Mouse (Mus musculus): ENCODE results near the gene Nat8l. TPM values are rescaled to one million over a fixed set of nuclear protein-coding genes. Genes with fewer than 3 reads are reported as not detected.

The Nat8l gene
- polyA plus RNA-seq, 1 experiment from 2014 or later, result 0.29 TPM

DNA sequence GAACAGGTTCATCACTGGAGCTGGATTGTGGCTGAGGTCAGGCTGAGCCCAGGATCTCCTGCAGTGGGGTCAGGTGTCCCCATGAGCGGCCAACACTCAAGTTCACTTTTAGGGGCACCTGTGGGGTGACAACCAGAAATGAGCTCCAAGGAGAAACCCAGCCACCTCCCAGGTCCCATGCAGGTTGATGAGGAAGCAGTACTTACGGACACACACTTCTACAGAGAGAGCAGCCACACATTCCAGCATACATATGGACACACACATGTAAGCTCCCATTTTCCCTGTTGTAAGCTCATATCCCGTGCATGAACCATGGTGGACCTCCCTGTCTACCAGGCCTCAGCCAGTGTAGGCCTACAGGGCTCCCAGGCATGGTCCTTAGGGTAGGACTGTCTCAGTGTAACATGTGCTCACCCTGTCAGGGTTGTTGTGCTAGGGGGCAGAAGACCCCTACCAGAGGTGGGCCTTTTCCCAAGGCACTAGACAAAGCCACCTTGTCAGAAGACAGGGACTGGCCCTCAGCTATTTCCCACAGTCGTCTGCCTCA, 11.7 kb downstream of the Nat8l start:
- H3K4me3 ChIP-seq (replicated peaks), result no peak overlapping the region
- H3K27me3 ChIP-seq (replicated peaks), result no peaks in the 10 kb centered on the region
- 84% methylated on average over 4 of the region's 4 CpGs for WGBS
- H3K4me2 ChIP-seq (replicated peaks), result no peak overlapping the region
- no peaks in the 10 kb centered on the region for H3K4me1 ChIP-seq (replicated peaks)
- H3K36me3 ChIP-seq, result no peaks in the 10 kb centered on the region
- ATAC-seq, result no peak
- H3K27ac ChIP-seq, result no peak overlapping the region
- H3K9me3 ChIP-seq, result no peaks in the 10 kb centered on the region
- H3K9ac ChIP-seq, result no peak overlapping the region

DNA sequence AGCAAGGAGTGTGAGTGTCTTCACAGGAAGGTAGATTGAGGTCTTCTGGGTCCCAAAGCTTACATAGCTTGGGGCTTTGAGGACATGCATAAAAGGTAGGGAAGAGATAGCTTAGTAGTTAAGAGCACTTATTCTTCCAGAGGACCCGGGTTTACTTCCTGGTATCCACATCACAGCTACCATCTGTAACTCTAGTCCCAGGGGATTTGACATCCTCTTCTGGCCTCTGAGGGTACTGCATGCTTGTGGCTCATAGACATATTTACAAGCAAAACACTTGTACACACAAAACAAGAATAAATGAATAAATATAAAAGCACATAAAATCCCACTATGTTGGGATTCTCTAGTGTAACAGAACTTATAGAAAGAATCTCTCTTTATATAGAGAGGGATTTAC, 18.9 kb downstream of the Nat8l start:
- Histone ChIP-seq H3K4me3 (replicated peaks) (no peak overlapping the region), H3K9me3 (no peaks in the 10 kb centered on the region), H3K27ac (no peak overlapping the region), H3K4me1 (replicated peaks) (no peaks in the 10 kb centered on the region), H3K27me3 (replicated peaks) (no peaks in the 10 kb centered on the region), H3K36me3 (no peaks in the 10 kb centered on the region), H3K4me2 (replicated peaks) (no peak overlapping the region), H3K9ac (no peak overlapping the region)
- ATAC-seq, result no peak
- WGBS, result 75% methylated on average over 1 of the region's 1 CpGs

GRCm38 (mm10) chr5:34018968-34019367, 23.2 kb downstream of the Nat8l start:
- ATAC-seq, result no peak
- Histone ChIP-seq H3K4me1 (replicated peaks) (no peaks in the 10 kb centered on the region), H3K36me3 (no peaks in the 10 kb centered on the region), H3K27ac (no peak overlapping the region), H3K9me3 (no peaks in the 10 kb centered on the region), H3K27me3 (replicated peaks) (no peaks in the 10 kb centered on the region), H3K9ac (no peak overlapping the region), H3K4me3 (replicated peaks) (no peak overlapping the region), H3K4me2 (replicated peaks) (no peak overlapping the region)
- 83% methylated on average over 4 of the region's 4 CpGs for WGBS

- no peaks in the 10 kb centered on the region for H3K9me3 ChIP-seq
- no peaks in the 10 kb centered on the region for H3K27me3 ChIP-seq (replicated peaks)
- H3K27ac ChIP-seq, result no peak overlapping the region
- no peak overlapping the region for H3K9ac ChIP-seq
- H3K4me2 ChIP-seq (replicated peaks), result no peak overlapping the region
- no peaks in the 10 kb centered on the region for H3K36me3 ChIP-seq
- WGBS, result 74% methylated on average over 4 of the region's 4 CpGs
- no peaks in the 10 kb centered on the region for H3K4me1 ChIP-seq (replicated peaks)
- no peak for ATAC-seq
- H3K4me3 ChIP-seq (replicated peaks), result no peak overlapping the region
These were observed 34.3 kb downstream of the Nat8l start for GRCm38 (mm10) chr5:34030101-34030500.

DNA sequence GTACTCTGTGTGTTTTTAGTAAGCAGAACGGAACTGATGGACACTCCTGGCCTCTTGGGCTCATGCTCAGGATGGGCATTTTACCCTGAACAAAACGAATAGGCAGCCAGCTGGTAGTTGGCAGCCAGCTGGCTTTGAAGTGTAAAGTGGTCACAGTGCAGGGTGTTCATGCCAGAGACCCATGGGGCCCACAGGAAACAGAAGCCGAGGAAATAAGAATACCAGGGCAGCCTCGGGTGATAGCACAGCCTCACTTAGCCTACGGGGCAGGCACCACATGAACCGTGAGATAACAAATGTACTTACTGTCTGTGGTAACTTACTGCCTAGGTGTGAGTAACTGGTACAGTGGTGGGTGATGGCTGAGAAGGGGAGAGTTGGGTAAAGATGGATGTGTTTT, 35.2 kb downstream of the Nat8l start:
- Histone ChIP-seq H3K36me3 (no peaks in the 10 kb centered on the region), H3K9me3 (no peaks in the 10 kb centered on the region), H3K4me3 (replicated peaks) (no peak overlapping the region), H3K4me2 (replicated peaks) (no peak overlapping the region), H3K4me1 (replicated peaks) (no peaks in the 10 kb centered on the region), H3K9ac (no peak overlapping the region), H3K27me3 (replicated peaks) (no peaks in the 10 kb centered on the region), H3K27ac (no peak overlapping the region)
- no peak for ATAC-seq
- 75% methylated on average over 6 of the region's 6 CpGs for WGBS

GRCm38 (mm10) chr5:34032520-34032919, 36.7 kb downstream of the Nat8l start:
- H3K4me1 ChIP-seq (replicated peaks), result no peaks in the 10 kb centered on the region
- H3K9me3 ChIP-seq, result no peaks in the 10 kb centered on the region
- 54% methylated on average over 3 of the region's 3 CpGs for WGBS
- no peak for ATAC-seq
- H3K36me3 ChIP-seq, result no peaks in the 10 kb centered on the region
- H3K27me3 ChIP-seq (replicated peaks), result no peaks in the 10 kb centered on the region
- no peak overlapping the region for H3K27ac ChIP-seq
- H3K4me3 ChIP-seq (replicated peaks), result no peak overlapping the region
- H3K4me2 ChIP-seq (replicated peaks), result no peak overlapping the region
- H3K9ac ChIP-seq, result no peak overlapping the region

Other genes with a start within 250 kb of the Nat8l start
- 42.5 and 49.5 TPM in 2 replicates for gene Letm1, start 213.2 kb upstream of the Nat8l start, polyA plus RNA-seq (2015; fragmentation: Nextera tagmentation; extraction: Ambion mirVana)
- gene Nsd2, start 175.3 kb upstream of the Nat8l start, polyA plus RNA-seq (2015; fragmentation: Nextera tagmentation; extraction: Ambion mirVana), result 38.8 and 41.3 TPM in 2 replicates
- gene Nelfa, start 59.6 kb upstream of the Nat8l start, polyA plus RNA-seq (2015; fragmentation: Nextera tagmentation; extraction: Ambion mirVana), result 49.3 and 51.3 TPM in 2 replicates
- gene Gm1673, start 12.6 kb upstream of the Nat8l start, polyA plus RNA-seq (2015; fragmentation: Nextera tagmentation; extraction: Ambion mirVana), result 54.7 and 61.2 TPM in 2 replicates
- 0.51 and 0.84 TPM in 2 replicates for gene Poln, start 173.5 kb downstream of the Nat8l start, polyA plus RNA-seq (2015; fragmentation: Nextera tagmentation; extraction: Ambion mirVana)
- 30.1 and 34.4 TPM in 2 replicates for gene Haus3, start 173.5 kb downstream of the Nat8l start, polyA plus RNA-seq (2015; fragmentation: Nextera tagmentation; extraction: Ambion mirVana)
- 18.7 and 19.4 TPM in 2 replicates for gene Mxd4, start 191.7 kb downstream of the Nat8l start, polyA plus RNA-seq (2015; fragmentation: Nextera tagmentation; extraction: Ambion mirVana)

Data from intestine, embryonic 15.5 days (tissue).